Mouse (Mus musculus): ENCODE data around the gene Dnah7c. TPM values are rescaled to one million over a fixed set of nuclear protein-coding genes. Genes with fewer than 3 reads are reported as not detected.

The Dnah7c gene
- polyA plus RNA-seq, 1 experiment: not detected

- no peak overlapping the region for H3K4me3 ChIP-seq (ENCODE audit: insufficient read depth, poor library complexity, severe bottlenecking)
These were observed 424.4 kb downstream of the Dnah7c start for GRCm38 (mm10) chr1:46849758-46850157.

GRCm38 (mm10) chr1:46851586-46851985 is 426.2 kb downstream of the Dnah7c start:
- H3K36me3 ChIP-seq (ENCODE audit: control insufficient read depth, insufficient read depth): no peaks in the 10 kb centered on the region
- no peak overlapping the region for H3K4me3 ChIP-seq (ENCODE audit: insufficient read depth, poor library complexity, severe bottlenecking)
- TF ChIP-seq MAX (IDR thresholded peaks at IDR 0.05) (no peak), FOSL1 (IDR thresholded peaks at IDR 0.05; ENCODE audit: insufficient read depth, low read length, poor library complexity, severe bottlenecking) (no peak), CEBPB (IDR thresholded peaks at IDR 0.05; ENCODE audit: low read depth) (no peak), MYOG (IDR thresholded peaks at IDR 0.05; ENCODE audit: control insufficient read depth, extremely low read depth, insufficient read length) (no peak), USF1 (IDR thresholded peaks at IDR 0.05; ENCODE audit: low read depth) (no peak), CTCF (IDR thresholded peaks at IDR 0.05; ENCODE audit: control insufficient read depth, insufficient read depth, insufficient read length) (no peak), MYOD1 (IDR thresholded peaks at IDR 0.05; ENCODE audit: control insufficient read depth, insufficient read length, low read depth) (no peak)
- H3ac ChIP-seq (ENCODE audit: control insufficient read depth, insufficient read length, low read depth): no peak overlapping the region
- H3K27me3 ChIP-seq (ENCODE audit: control insufficient read depth, insufficient read depth, insufficient read length): no peaks in the 10 kb centered on the region
- H3K79me3 ChIP-seq (ENCODE audit: low read depth): peaks cover 7% of the 10 kb centered on the region
- peaks cover 19% of the 10 kb centered on the region for H3K79me2 ChIP-seq (ENCODE audit: control insufficient read depth, insufficient read depth)

More at GRCm38 (mm10) chr1:46849758-46850157, 424.4 kb downstream of the Dnah7c start:
- H3K79me3 ChIP-seq (ENCODE audit: low read depth): peaks cover 8% of the 10 kb centered on the region
- H3K79me2 ChIP-seq (ENCODE audit: control insufficient read depth, insufficient read depth): peaks cover 19% of the 10 kb centered on the region
- no peak overlapping the region for H3ac ChIP-seq (ENCODE audit: control insufficient read depth, insufficient read length, low read depth)
- no peaks in the 10 kb centered on the region for H3K36me3 ChIP-seq (ENCODE audit: control insufficient read depth, insufficient read depth)
- TF ChIP-seq USF1 (IDR thresholded peaks at IDR 0.05; ENCODE audit: low read depth): no peak
- peak; percentile 25 for TF ChIP-seq CTCF (IDR thresholded peaks at IDR 0.05; ENCODE audit: control insufficient read depth, insufficient read depth, insufficient read length)
- no peaks in the 10 kb centered on the region for H3K27me3 ChIP-seq (ENCODE audit: control insufficient read depth, insufficient read depth, insufficient read length)

GRCm38 (mm10) chr1:46852216-46852599 is 426.8 kb downstream of the Dnah7c start:
- no peaks in the 10 kb centered on the region for H3K27me3 ChIP-seq (ENCODE audit: control insufficient read depth, insufficient read depth, insufficient read length)
- no peaks in the 10 kb centered on the region for H3K36me3 ChIP-seq (ENCODE audit: control insufficient read depth, insufficient read depth)
- TF ChIP-seq CEBPB (IDR thresholded peaks at IDR 0.05; ENCODE audit: low read depth) (no peak), MYOG (IDR thresholded peaks at IDR 0.05; ENCODE audit: control insufficient read depth, extremely low read depth, insufficient read length) (no peak), USF1 (IDR thresholded peaks at IDR 0.05; ENCODE audit: low read depth) (no peak), MAX (IDR thresholded peaks at IDR 0.05) (no peak), MYOD1 (IDR thresholded peaks at IDR 0.05; ENCODE audit: control insufficient read depth, insufficient read length, low read depth) (no peak), CTCF (IDR thresholded peaks at IDR 0.05; ENCODE audit: control insufficient read depth, insufficient read depth, insufficient read length) (no peak), FOSL1 (IDR thresholded peaks at IDR 0.05; ENCODE audit: insufficient read depth, low read length, poor library complexity, severe bottlenecking) (no peak)
- peak overlapping the region; percentile 79 for H3ac ChIP-seq (ENCODE audit: control insufficient read depth, insufficient read length, low read depth)
- H3K4me3 ChIP-seq (ENCODE audit: insufficient read depth, poor library complexity, severe bottlenecking): peak overlapping the region; percentile 74
- H3K79me2 ChIP-seq (ENCODE audit: control insufficient read depth, insufficient read depth): peaks cover 19% of the 10 kb centered on the region
- peaks cover 7% of the 10 kb centered on the region for H3K79me3 ChIP-seq (ENCODE audit: low read depth)

GRCm38 (mm10) chr1:46852600-46853272 is 427.3 kb downstream of the Dnah7c start:
- peaks cover 6% of the 10 kb centered on the region for H3K79me3 ChIP-seq (ENCODE audit: low read depth)
- H3K4me3 ChIP-seq (ENCODE audit: insufficient read depth, poor library complexity, severe bottlenecking): peak overlapping the region; percentile 74
- no peaks in the 10 kb centered on the region for H3K36me3 ChIP-seq (ENCODE audit: control insufficient read depth, insufficient read depth)
- H3K79me2 ChIP-seq (ENCODE audit: control insufficient read depth, insufficient read depth): peaks cover 19% of the 10 kb centered on the region
- no peaks in the 10 kb centered on the region for H3K27me3 ChIP-seq (ENCODE audit: control insufficient read depth, insufficient read depth, insufficient read length)
- TF ChIP-seq USF1 (IDR thresholded peaks at IDR 0.05; ENCODE audit: low read depth) (peak; percentile 19), MAX (IDR thresholded peaks at IDR 0.05) (peak; percentile 67), FOSL1 (IDR thresholded peaks at IDR 0.05; ENCODE audit: insufficient read depth, low read length, poor library complexity, severe bottlenecking) (no peak), CTCF (IDR thresholded peaks at IDR 0.05; ENCODE audit: control insufficient read depth, insufficient read depth, insufficient read length) (no peak)
- peak overlapping the region; percentile 79 for H3ac ChIP-seq (ENCODE audit: control insufficient read depth, insufficient read length, low read depth)

GRCm38 (mm10) chr1:46853317-46854035 is 428.1 kb downstream of the Dnah7c start:
- Histone ChIP-seq H3K36me3 (ENCODE audit: control insufficient read depth, insufficient read depth) (no peaks in the 10 kb centered on the region), H3K27me3 (ENCODE audit: control insufficient read depth, insufficient read depth, insufficient read length) (no peaks in the 10 kb centered on the region), H3K79me2 (ENCODE audit: control insufficient read depth, insufficient read depth) (peaks cover 19% of the 10 kb centered on the region), H3K4me3 (ENCODE audit: insufficient read depth, poor library complexity, severe bottlenecking) (peak overlapping the region; percentile 74), H3ac (ENCODE audit: control insufficient read depth, insufficient read length, low read depth) (peak overlapping the region; percentile 85), H3K79me3 (ENCODE audit: low read depth) (peaks cover 6% of the 10 kb centered on the region)
- no peak for TF ChIP-seq MAX (IDR thresholded peaks at IDR 0.05)
- TF ChIP-seq MYOG (IDR thresholded peaks at IDR 0.05; ENCODE audit: control insufficient read depth, extremely low read depth, insufficient read length): no peak
- TF ChIP-seq USF1 (IDR thresholded peaks at IDR 0.05; ENCODE audit: low read depth): no peak
- TF ChIP-seq CEBPB (IDR thresholded peaks at IDR 0.05; ENCODE audit: low read depth): no peak
- no peak for TF ChIP-seq CTCF (IDR thresholded peaks at IDR 0.05; ENCODE audit: control insufficient read depth, insufficient read depth, insufficient read length)
- no peak for TF ChIP-seq FOSL1 (IDR thresholded peaks at IDR 0.05; ENCODE audit: insufficient read depth, low read length, poor library complexity, severe bottlenecking)
- no peak for TF ChIP-seq MYOD1 (IDR thresholded peaks at IDR 0.05; ENCODE audit: control insufficient read depth, insufficient read length, low read depth)
